Mouse (Mus musculus): ENCODE data around the gene Rag2. TPM values are rescaled to one million over a fixed set of nuclear protein-coding genes. Genes with fewer than 3 reads are reported as not detected.

Gene Rag2
- polyA plus RNA-seq, 1 experiment from 2014 or later, result not detected

DNA sequence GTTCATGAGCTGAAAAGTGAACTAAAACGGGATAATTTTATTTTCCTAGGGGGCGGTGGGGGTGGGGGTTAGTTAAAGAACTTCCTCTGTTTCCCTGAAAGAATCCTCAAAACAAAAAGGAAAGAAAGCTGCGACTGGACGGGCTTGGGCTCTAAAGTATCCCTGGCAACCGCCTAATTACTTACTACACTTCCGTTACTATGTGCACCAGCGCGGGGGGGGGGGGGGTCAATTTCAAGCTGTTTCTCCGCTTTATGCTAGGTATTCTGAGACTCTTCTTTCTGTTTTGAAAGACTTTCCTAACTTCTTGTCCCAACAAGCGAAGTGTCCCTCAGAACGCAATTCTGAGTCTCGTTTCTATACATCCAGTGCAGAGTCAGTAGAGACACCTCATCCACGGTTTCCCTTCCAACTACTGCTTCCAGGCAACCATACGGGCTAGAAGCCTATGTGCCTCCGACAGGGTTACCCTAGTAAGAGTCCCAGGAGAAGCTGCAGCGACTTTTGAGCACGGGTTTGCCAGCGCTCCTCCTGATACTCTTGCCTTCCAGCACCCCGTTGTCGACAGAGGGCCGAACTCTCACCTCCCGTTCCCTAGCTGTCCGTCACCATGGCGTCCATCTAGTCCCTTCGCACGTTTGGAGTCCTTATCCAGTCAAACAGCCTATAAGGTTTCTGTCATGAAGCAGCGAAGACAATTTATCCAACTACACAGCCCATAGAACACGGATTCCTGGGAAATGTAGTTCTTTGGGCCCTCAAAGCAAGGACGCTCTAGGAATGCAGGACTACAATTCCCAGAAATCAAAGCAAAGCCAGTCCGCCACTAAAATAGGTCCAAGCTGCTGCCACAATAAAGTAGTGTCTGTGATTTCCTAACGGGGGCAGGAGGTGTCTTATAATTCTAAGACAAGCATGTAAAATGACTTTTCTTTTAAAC, 4.0 kb downstream of the Rag2 start:
- H3K27me3 ChIP-seq, result no peaks in the 10 kb centered on the region
- peaks cover 7% of the 10 kb centered on the region; the same call in 1 of the 2 replicates for H3K4me1 ChIP-seq
- no peaks in the 10 kb centered on the region for H3K9me3 ChIP-seq (replicated peaks)
- peak overlapping the region; percentile 79 for H3K9ac ChIP-seq
- H3K4me3 ChIP-seq, result peak overlapping the region; percentile 68
- peak; percentile 99 for ATAC-seq
- H3K27ac ChIP-seq, result peak overlapping the region; percentile 87
- H3K36me3 ChIP-seq (ENCODE audit: poor library complexity, severe bottlenecking), result no peaks in the 10 kb centered on the region
- peak overlapping the region; percentile 69 for H3K4me2 ChIP-seq
- under 1% methylated on average over 31 of the region's 31 CpGs for WGBS

DNA sequence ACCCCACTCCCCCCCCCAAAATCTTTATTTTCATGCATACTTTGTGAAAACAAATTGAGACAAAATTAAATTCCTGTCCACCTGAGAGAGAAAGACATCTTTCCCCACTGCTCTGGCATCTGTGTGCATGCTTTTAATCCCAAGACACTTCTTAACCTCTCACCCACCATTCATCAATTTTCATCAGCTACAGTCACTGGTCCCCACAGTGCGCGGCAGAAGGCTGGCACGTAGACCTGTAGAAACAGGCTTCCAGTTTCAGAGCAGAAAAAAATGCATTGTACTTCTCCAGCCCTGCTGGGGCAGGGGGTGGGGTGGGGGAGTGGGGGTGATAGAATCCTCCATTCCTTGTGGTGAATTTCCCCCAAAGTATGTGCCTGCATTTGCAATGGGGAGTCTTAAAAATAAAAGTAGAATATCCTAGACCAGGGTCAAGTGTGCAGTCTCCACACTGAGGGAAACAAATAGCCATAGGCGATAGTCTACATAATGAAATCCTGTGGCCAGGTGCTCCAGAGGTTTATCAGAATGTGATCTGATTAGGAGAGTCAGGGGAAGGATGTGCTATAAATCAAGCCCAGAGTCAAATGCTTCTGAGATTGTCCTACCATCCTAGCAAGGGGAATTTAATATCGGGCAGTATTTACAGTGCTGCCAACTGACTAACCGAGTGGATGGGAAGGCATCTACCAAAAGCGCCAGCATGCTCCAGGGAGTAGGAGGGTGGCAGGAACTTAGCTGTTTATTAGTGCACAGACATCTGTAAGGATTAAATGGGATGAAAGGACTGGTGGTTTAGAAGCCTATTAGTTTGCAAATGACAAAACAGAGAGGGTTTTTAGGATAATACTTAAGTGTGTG, 14.7 kb downstream of the Rag2 start:
- Histone ChIP-seq H3K4me1 (no peaks in the 10 kb centered on the region), H3K36me3 (ENCODE audit: poor library complexity, severe bottlenecking) (no peaks in the 10 kb centered on the region), H3K9ac (no peak overlapping the region), H3K4me3 (no peak overlapping the region), H3K9me3 (replicated peaks) (no peaks in the 10 kb centered on the region), H3K27me3 (no peaks in the 10 kb centered on the region), H3K27ac (no peak overlapping the region), H3K4me2 (no peak overlapping the region)
- ATAC-seq, result peak; percentile 43; the same call in 1 of the 2 replicates
- 67% methylated on average over 7 of the region's 7 CpGs for WGBS

DNA sequence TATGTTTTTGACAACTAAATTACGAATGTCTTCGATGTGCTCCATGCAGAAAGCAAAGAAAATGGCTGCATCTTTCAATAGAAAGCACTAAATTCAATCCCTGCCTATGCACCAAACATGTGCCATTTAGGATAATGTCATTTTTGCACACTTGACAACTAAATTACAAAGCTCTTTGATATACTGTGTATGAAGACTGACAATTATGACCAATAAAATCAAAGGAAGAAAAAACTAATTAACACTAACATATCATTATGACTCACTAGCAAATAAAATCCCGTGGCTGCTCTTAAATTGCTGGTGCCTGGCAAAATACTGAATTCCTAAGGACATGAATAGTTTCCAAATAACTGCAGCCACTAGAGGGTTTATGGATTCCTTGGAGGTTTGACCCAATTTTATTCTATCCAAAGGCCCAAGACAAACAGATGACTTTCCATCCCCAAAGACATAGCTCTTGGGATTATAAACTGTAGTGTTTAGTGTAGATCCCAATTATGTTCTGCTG, 15.4 kb downstream of the Rag2 start:
- peak; percentile 65; the same call in 1 of the 2 replicates for ATAC-seq
- H3K4me3 ChIP-seq, result no peak overlapping the region
- no peaks in the 10 kb centered on the region for H3K4me1 ChIP-seq
- 67% methylated on average over 3 of the region's 3 CpGs for WGBS
- H3K9ac ChIP-seq, result no peak overlapping the region
- H3K27me3 ChIP-seq, result no peaks in the 10 kb centered on the region
- H3K4me2 ChIP-seq, result no peak overlapping the region
- no peaks in the 10 kb centered on the region for H3K36me3 ChIP-seq (ENCODE audit: poor library complexity, severe bottlenecking)
- H3K27ac ChIP-seq, result no peak overlapping the region
- H3K9me3 ChIP-seq (replicated peaks), result no peaks in the 10 kb centered on the region

DNA sequence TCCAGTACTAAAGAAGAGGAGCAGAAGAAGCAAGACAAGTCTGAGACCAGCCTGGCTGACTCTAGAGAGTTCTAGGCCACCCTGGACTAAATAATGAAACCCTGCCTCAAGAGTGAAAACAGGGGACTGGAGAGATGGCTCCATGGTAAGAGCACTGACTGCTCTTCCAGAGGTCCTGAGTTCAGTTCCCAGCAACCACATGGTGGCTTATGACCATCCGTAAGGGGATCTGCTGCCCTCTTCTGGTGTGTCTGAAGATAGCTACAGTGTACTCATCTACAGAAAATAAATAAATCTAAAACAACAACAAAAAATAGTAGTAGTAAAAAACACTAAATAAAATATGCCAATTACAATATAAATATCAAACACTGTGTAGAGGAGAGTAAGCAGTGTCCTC, 21.3 kb downstream of the Rag2 start:
- Histone ChIP-seq H3K4me3 (no peak overlapping the region), H3K9me3 (replicated peaks) (no peaks in the 10 kb centered on the region), H3K36me3 (ENCODE audit: poor library complexity, severe bottlenecking) (no peaks in the 10 kb centered on the region), H3K9ac (no peak overlapping the region), H3K27me3 (no peaks in the 10 kb centered on the region; the same call in 1 of the 2 replicates), H3K4me1 (0 out of 2 replicates have a peak, but pooled peaks cover 5% of the 10 kb centered on the region), H3K4me2 (no peak overlapping the region), H3K27ac (no peak overlapping the region)
- 100% methylated on average over 1 of the region's 1 CpGs for WGBS
- ATAC-seq, result no peak

DNA sequence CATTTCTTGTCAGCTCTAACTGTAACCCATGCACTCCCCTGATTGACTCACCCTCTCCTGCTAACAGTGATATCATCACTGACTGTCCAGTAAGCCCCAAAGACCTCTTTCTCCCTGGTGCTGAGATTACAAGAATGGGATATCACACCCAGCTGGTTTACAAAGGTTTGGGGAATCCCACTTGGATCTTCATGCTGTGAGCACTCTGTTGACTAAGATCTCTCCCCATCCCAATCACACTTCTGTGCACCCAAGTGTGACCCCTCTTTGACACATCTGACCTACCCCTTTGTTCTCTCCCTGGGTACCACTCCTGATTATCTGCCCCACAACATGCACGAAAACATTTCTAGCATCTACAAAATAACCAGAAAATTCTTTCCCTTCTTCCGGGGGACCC, 23.8 kb downstream of the Rag2 start:
- Histone ChIP-seq H3K9ac (no peak overlapping the region), H3K9me3 (replicated peaks) (no peaks in the 10 kb centered on the region), H3K36me3 (ENCODE audit: poor library complexity, severe bottlenecking) (no peaks in the 10 kb centered on the region), H3K4me2 (no peak overlapping the region), H3K27me3 (peaks cover 2% of the 10 kb centered on the region), H3K4me1 (peaks cover 9% of the 10 kb centered on the region), H3K27ac (no peak overlapping the region), H3K4me3 (no peak overlapping the region)
- ATAC-seq, result no peak
- WGBS, result 52% methylated on average over 2 of the region's 2 CpGs

DNA sequence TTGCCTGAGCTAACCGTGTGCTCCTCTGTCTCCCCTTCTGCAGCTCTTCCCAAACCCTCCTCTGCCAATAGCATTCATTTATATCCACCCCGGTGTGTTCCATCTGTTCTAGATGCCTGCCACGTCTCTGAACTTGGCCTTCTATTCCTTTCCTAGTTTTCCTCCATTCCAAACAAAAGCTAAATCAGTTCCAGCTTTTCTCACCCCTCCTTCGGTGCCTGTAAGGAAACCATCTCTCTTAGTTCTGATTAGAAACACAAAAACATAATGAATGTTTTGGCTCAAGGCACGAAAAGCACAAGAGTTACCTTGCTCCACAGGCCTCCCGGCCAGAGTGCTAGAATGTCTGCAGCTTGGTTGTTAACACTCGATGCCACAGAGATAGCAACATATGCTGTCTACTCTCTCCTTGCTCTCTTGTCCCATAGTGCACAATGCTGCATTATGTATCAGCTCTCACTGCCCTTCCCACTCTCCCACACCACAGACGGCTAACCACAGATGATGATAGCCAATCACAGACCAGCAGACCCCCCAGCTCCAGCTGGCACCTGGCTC, 24.7 kb downstream of the Rag2 start, which contains the start of the genes Rag1 and B230118H07Rik:
Rag1 (minus strand) TSS at position 388 of the 558 bp plus-strand sequence.
B230118H07Rik (minus strand) TSS at position 419 of the 558 bp plus-strand sequence.
- H3K9ac ChIP-seq, result no peak within 1 kb of the TSS
- ATAC-seq, result 0 out of 2 replicates have a peak, but pooled peaks have one; percentile 22
- no peaks in the 10 kb centered on the region for H3K36me3 ChIP-seq (ENCODE audit: poor library complexity, severe bottlenecking)
- H3K9me3 ChIP-seq (replicated peaks), result no peaks in the 10 kb centered on the region
- H3K27me3 ChIP-seq, result peaks cover 4% of the 10 kb centered on the region
- no peak within 1 kb of the TSS for H3K4me2 ChIP-seq
- no peak within 1 kb of the TSS for H3K27ac ChIP-seq
- no peak within 1 kb of the TSS for H3K4me3 ChIP-seq
- H3K4me1 ChIP-seq, result peaks cover 9% of the 10 kb centered on the region
- WGBS, result 50% methylated on average over 8 of the region's 8 CpGs

DNA sequence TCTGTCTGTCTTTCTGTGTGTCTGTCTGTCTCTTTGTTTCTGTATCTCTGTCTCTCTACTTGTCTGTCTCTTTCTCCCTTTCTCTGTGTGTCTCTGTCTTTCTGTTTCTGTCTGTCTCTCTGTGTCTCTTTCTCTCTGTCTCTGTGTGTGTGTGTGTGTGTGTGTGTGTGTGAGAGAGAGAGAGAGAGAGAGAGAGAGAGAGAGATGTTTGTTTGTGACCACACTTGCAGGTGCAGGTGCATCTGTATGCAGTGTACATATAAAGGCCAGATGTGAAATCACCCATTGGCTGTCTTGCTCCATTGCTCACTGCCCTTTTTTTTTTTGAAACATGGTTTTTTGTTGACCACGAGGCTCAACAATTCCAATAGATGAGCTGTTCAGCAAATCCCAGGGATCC, 25.9 kb downstream of the Rag2 start:
- Histone ChIP-seq H3K27ac (no peak overlapping the region), H3K9ac (no peak overlapping the region), H3K4me1 (peaks cover 9% of the 10 kb centered on the region), H3K4me2 (no peak overlapping the region), H3K9me3 (replicated peaks) (no peaks in the 10 kb centered on the region), H3K4me3 (no peak overlapping the region), H3K36me3 (ENCODE audit: poor library complexity, severe bottlenecking) (no peaks in the 10 kb centered on the region), H3K27me3 (peaks cover 13% of the 10 kb centered on the region)
- ATAC-seq, result no peak
- 58% methylated on average over 1 of the region's 1 CpGs for WGBS

DNA sequence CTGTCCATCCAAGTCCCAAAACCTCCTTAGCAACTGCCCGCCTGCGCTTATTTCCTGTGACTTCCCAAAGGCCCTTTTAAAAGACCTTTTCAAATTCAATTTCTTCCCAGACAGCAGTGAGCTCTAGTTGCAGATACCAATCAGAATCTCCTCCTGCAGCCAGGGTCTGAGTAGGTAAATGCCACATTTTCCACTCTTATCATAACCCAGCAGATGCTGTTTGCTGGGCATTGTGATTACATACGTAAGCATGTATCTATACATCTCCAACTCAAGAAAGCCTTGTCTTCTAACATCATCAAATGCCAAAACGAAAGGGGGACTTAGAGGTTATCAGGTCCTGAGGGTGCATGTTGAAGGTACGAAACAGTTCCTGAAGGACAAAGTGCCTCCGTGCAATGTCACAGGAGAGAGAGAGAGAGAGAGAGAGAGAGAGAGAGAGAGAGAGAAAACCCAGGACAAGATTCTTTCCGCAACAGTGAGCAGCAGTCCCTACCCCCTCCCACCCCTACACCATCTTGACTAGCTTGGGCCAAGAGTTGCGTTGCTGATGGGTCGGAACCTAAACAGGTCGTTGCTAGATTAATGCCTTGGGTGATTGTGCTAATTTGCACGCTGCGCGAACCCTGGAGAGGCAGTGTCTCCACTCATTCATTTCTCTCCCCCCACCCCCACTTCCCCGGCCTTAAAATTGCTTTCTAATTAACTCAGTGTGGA, 27.8 kb downstream of the Rag2 start:
- peak overlapping the region; percentile 58 for H3K9ac ChIP-seq
- H3K27ac ChIP-seq, result no peak overlapping the region
- ATAC-seq, result peak; percentile 76
- H3K4me2 ChIP-seq, result peak overlapping the region; percentile 61
- no peaks in the 10 kb centered on the region for H3K36me3 ChIP-seq (ENCODE audit: poor library complexity, severe bottlenecking)
- peaks cover 9% of the 10 kb centered on the region for H3K4me1 ChIP-seq
- H3K27me3 ChIP-seq, result peaks cover 17% of the 10 kb centered on the region
- no peaks in the 10 kb centered on the region for H3K9me3 ChIP-seq (replicated peaks)
- H3K4me3 ChIP-seq, result peak overlapping the region; percentile 33
- 29% methylated on average over 14 of the region's 14 CpGs for WGBS

DNA sequence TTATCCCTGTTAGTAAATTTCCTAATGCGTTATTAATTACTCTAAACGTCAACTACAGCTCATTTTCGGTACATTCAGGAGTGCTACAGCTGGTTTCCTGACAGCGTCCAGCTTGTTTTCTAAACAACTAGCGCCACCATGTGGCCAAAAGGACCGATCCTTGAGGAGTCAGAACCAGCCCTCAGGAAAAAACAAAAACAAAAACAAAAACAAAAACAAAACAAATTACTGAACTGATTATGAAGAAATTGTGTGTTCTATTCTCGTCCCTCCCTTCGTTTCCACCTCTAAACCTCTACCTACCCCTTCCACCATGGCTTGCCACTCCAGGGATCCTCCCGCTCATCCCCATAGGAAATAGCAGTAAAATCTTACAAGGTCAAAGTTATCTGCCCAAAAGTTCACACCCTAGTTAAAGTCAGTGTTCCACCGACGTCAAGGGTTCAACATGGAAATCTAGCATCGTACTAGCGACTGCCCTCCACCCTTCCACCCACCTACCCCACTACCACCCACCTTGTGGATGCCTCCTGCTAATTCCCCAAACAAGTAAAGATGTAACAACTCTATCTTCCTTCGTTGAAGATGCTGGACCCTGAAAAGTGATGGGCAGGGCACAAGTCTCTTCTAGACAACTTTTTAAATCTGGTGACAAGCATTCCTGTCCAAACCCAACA, 28.5 kb downstream of the Rag2 start:
- Histone ChIP-seq H3K36me3 (ENCODE audit: poor library complexity, severe bottlenecking) (no peaks in the 10 kb centered on the region), H3K9me3 (replicated peaks) (no peaks in the 10 kb centered on the region), H3K27me3 (peaks cover 17% of the 10 kb centered on the region), H3K4me1 (peaks cover 9% of the 10 kb centered on the region), H3K4me3 (peak overlapping the region; percentile 33), H3K4me2 (peak overlapping the region; percentile 61), H3K9ac (peak overlapping the region; percentile 58), H3K27ac (no peak overlapping the region)
- peak; percentile 86 for ATAC-seq
- 18% methylated on average over 14 of the region's 14 CpGs for WGBS

DNA sequence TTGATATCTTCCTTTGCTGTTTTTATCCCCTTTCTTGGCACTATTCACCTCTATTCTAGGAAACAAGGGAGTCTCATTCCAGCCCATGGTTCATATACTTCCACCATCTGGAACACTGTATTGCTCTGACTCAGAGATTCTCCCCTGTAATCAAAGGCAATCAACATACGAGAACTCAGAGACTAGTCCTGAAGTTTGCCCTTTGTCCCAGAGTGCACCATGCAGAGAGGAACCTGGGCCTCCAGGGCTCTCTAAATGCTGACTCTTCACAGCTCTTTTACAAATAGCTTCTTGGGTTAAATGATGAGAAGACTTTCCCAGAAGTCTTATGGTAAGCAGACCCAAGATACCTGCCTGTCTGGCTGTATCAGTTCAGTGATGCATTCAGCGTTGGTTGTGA, 36.0 kb downstream of the Rag2 start:
- Histone ChIP-seq H3K4me2 (no peak overlapping the region), H3K27ac (no peak overlapping the region), H3K36me3 (ENCODE audit: poor library complexity, severe bottlenecking) (no peaks in the 10 kb centered on the region), H3K9me3 (replicated peaks) (no peaks in the 10 kb centered on the region), H3K4me1 (peaks cover 3% of the 10 kb centered on the region), H3K9ac (no peak overlapping the region), H3K27me3 (0 out of 2 replicates have a peak, but pooled peaks cover 2% of the 10 kb centered on the region), H3K4me3 (no peak overlapping the region)
- no peak for ATAC-seq
- 78% methylated on average over 2 of the region's 2 CpGs for WGBS

All from forebrain, embryonic 13.5 days (tissue).